Mouse (Mus musculus): ENCODE data around the gene Bfsp2.

Gene Bfsp2

DNA sequence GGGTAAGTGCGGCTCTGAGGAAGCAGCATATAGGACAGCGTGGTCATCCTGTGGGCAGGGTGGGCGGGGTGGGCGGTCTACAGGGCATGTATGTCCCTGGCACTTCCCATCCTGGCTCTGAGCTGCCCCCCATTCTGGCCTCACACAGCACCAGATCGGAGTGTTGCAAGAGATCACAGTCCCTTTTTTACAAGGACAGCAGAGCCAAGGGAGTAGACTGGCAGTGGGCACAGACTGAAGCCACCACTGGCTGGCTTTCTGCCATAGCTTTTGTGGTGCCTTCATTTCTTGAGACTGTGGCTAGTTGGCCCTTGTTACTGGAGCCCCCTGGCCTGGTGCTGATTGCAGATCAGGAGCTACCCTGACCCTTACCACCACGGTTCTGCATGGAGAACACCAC is 6.0 kb upstream of the Bfsp2 start:
- in situ Hi-C loops (cut with MboI; ENCODE audit: low sequenced_read_pairs), result no loop called here

DNA sequence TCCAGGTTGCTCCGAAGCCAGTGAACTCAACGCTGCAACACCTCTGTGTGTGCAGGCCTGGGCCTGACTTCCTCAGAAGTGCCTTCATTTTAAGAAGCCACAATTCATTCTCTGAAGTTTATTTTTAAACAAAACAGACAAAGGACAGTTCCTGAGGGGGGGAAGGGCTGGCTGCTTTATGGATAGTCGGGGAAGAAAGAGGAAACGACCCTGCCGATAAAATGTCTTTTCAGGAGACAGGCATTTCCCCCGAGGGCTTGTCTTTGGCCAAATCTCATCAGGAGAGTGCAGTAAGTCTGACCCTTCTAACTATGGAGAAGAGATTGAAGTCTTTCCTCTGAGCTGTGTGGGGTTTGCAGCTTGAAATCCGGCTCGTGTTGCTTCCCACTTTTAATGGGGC is 5.4 kb upstream of the Bfsp2 start:
- in situ Hi-C loops (cut with MboI; ENCODE audit: low sequenced_read_pairs), result no loop called here

DNA sequence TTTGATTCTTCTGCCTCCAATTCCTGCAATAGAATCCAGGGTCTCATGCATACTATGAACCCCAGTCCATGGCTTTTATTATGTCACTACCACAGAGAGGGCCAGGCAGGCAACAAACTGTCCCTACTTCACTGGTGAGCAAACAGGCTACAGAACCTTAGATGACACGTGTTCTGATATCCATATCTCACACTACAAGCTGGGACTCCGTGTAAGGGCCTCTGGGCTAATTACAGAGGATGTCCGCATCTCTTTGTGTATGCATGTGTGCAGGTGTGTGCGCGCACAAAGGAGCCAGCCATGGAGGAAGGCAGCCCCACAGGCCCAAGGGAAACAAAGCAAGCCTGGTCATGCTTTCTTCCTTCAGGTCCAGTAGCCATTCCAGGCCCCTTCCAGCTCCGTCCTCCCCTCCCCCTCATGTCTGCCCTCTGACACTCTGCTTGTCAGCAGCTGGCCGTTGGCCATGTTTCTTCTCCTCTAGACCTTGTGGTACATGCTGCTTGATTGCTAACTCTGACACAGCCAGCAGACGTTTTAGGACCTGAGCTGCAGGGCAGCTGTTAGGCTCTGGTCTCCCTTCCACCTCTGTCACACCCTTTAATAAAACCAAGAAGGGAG is 492 bp upstream of the Bfsp2 start:
- in situ Hi-C loops (cut with MboI; ENCODE audit: low sequenced_read_pairs), result no loop called here

DNA sequence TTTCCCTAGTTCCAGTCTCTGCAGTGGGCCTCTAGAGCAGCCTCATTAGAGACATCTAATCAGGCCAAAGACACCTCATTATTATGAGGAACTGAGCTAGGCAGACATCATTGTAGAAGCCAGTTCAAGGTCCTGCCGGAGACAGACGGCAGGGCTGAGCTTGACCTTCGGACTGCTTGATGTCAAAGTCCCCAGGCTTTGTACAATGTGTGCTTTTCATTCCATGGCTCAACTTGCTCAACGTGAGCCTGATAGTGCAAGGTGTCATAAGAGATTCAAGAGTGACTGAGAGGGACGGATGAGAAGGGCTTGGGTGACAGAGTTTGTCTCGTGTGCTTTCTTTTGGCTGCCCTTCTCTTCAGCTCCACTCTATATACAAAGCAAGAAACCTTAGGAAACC is 4.8 kb downstream of the Bfsp2 start:
- in situ Hi-C loops (cut with MboI; ENCODE audit: low sequenced_read_pairs), result no loop called here

DNA sequence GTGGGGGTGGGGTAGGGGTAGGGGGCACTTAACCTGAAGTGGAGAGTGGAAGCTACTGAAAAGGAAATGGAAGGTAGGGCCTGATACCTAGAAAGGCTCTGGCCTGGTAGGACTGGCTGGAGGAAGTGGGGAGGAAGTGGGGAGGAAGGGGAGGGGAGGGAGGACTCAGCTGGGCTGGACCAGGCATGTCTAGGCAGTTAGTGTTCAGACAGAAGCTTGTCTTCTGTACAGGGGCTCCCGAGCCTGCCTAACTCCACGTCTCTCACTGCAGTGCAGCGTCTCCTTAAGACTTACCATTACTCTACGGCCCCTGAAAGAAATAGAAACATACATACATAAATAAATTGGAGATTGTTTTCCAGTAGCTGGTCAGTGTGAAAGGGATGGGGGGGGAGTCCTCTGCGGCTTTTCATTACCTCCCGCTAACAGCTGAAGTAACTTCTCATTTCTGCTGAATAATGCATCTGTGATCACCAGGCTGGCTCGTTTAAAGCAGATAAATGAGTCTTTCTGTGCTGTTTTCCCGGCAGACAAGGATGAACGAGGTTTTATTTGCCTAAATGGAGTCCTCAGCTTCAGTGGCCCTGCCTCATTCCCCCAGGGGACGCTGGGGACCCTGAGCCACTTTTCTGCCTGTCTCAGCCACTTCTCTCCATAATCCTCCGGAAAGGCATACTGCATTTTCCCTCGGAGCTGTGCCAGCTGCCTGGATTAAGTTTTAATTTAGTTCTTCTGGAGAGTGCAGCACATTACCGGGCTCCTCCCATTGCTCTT is 6.1 kb downstream of the Bfsp2 start:
- in situ Hi-C loops (cut with MboI; ENCODE audit: low sequenced_read_pairs), result no loop called here

DNA sequence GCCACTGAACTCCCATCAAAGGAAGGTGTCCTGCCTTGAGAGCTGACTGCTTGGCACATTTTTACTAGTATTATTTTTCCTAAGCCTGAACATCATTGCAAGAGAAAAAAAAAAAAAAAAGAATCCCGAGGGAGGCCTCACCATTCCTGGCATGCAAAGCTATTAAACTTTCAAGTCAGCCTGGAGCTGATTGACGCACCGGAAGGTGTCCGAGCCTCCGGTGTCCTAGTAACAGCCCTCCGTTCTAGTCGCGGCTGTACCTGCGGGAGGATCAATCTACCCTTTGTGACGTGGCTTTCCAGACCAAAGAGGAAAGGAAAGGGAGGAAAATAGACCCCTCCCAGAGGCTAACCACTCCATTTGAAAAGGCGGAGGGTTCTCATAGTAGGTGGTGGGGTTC is 8.4 kb downstream of the Bfsp2 start:
- in situ Hi-C loops (cut with MboI; ENCODE audit: low sequenced_read_pairs), result no loop called here

DNA sequence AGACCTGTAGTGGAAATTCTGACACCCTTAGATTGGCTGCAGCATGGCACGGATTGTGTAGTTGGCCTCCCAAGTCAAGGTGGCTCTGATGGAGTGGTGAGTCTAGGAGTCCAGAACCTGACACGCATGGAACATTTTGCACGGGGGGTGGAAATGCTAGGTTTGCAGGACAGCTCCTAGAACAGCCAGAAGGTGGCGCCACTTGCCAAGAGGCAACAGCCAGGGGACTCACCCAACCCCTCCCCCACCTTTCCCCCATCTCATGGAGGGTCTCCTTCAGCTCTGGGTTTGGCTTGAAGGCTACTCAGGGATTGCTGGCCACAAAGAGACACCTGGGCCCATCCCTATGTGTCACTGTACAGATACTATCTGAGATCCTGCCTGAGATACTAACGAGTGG is 10.7 kb downstream of the Bfsp2 start:
- in situ Hi-C loops (cut with MboI; ENCODE audit: low sequenced_read_pairs), result no loop called here

DNA sequence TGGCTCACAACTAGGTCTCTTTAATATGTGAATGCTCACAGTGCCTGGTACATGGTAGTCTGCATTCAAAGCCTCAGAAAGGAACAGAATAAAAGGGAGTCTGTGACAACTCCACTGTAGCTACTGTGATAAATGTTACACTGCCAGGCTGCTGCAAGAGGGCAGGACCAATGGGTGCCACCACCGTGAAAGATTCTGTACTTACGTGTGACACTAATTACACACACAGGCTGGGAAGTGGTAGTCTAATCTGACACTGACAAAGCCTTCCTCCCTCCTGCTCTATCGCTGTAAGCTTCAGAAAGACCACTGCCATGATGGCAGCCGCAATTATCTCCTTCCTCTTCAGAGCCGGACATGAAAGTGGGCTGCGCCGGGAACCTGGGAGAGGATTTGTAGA is 11.3 kb downstream of the Bfsp2 start:
- in situ Hi-C loops (cut with MboI; ENCODE audit: low sequenced_read_pairs), result no loop called here

DNA sequence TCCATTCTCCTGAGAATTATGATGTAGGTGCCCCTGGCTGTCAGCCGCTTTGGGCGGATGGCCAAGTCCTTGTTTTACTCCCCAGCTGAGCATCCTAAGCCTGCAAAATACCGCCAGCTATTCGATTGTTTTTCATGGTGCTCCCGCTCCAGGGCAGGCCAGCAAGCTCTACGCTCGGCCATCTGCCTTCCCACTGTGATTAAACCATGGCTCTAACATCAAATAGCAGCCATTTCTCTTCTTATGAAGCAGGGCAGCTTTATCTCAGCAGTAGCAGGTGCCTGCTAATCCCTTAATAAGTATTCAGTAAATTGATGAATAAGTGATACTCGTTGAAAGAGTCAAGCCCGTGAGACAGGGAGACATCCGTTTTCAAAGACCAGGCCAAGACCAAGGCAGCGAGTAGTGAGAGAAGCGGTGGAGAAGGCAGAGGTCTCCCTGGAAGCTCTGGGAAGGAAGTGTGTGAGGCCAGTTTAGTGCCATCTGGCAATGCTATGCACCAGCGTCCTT is 14.5 kb downstream of the Bfsp2 start:
- in situ Hi-C loops (cut with MboI; ENCODE audit: low sequenced_read_pairs), result no loop called here

DNA sequence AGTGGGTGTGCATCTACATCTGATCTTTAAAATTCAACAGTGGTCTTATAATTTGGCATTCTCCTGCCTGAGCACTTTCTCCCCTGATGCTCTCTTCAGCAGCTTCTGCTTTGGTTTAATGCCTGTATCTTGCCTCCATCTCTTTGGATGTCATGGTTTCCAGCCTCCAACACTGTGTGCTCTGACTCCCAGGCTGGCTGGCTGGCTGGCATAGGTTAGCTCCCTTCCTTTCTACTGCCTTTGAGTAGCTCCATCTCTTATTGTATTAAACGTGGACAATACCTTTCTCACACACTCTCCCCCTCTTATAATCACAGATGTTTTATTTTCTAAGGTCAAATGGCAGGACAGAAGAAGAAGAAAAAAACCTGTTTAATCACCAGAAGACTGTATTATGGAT is 14.9 kb downstream of the Bfsp2 start:
- in situ Hi-C loops (cut with MboI; ENCODE audit: low sequenced_read_pairs), result no loop called here

DNA sequence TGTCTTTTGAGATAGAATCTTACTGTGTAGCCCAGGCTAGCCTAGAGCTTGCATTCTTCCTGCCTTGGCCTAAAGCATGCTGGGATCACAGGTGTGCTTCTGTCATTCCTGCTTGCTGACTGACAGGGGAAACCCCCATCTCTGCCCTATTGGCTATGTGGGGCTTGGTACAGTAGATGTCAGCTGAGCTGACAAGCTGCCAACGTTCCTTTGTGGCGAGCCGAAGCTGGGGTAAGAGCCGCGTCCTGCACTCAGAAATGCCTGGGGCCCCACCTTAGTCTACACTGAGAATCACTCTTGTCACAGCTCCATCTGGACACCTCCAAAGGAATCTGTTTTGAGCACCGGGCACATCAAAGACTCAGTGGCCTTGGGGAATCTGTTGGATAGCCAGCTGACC is 16.4 kb downstream of the Bfsp2 start:
- in situ Hi-C loops (cut with MboI; ENCODE audit: low sequenced_read_pairs), result no loop called here

DNA sequence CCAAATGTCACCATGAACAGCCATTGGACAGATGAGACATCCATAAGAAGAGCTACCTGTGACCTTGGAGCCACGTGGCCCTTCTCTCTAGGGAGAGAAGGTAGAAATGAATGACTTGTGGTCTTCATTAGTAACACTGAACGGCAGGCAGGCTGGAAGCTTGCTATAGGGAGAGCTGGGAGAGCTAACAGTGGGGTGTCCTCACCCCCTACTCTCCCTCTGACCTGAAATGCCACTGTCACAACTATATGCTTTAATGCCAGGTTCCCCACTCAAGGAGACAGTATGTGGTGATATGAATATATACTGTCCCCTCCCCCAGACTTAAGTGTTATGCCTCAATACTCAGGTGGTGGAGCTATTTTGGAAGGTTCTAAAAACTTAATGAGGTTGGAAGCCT is 20.4 kb downstream of the Bfsp2 start:
- in situ Hi-C loops (cut with MboI; ENCODE audit: low sequenced_read_pairs), result no loop called here

DNA sequence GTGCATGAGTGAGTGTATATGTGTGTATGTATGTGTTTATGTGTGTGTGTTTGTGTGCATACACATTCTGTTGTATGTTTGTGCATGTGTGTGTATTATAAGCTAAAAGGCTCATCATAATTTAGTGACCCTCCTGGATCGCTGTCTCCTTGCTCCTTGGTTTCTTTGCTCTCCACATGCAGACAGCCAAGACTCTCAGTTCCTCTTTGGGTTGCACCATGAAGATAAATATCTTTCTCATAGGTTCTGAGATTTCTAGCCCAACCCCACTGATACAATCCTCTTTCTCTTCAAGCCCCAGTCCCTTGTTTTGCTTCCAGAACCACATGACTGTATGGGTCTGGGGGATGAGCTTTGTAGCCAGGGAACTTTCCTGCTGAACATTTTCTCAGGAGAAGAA is 20.9 kb downstream of the Bfsp2 start:
- in situ Hi-C loops (cut with MboI; ENCODE audit: low sequenced_read_pairs), result no loop called here

DNA sequence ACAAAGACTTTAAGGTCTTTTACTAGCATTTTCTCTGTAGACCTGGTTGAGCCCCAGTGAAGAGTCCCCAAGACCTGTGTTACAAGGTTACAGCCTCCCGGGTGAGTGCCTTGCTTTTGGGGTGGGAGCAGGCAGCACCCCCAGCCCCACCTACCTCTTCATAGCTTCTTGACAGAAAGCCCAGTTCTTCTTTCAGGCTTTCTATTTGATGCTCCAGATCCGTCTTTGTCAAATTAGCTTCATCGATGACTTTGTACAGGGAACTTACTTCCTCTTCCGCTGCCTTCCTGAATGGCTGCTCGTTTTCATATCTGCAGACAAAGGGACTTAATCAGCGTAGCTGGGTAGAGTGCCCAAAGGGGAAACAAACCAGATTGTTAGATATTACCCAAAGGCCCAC is 30.6 kb downstream of the Bfsp2 start:
- in situ Hi-C loops (cut with MboI; ENCODE audit: low sequenced_read_pairs), result no loop called here

DNA sequence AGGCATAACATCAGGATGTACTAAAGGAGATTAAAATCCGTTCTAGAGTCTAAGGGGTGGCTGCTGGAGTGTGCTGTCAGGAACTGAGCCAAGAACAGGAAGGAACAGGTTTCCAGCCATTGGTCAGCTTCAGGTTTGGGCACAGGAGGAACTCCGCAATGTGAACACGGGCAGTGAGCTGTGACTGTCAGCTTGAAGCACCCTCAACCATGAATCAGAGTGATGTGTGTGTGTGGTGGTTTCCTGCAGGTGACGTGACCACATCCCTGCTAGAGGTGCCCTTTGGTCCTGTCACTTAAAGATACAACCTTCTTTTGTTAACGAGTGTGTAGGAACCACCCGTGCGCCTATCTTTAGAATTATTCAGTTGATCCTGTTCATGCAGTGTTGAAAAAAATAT is 31.1 kb downstream of the Bfsp2 start:
- in situ Hi-C loops (cut with MboI; ENCODE audit: low sequenced_read_pairs), result no loop called here

DNA sequence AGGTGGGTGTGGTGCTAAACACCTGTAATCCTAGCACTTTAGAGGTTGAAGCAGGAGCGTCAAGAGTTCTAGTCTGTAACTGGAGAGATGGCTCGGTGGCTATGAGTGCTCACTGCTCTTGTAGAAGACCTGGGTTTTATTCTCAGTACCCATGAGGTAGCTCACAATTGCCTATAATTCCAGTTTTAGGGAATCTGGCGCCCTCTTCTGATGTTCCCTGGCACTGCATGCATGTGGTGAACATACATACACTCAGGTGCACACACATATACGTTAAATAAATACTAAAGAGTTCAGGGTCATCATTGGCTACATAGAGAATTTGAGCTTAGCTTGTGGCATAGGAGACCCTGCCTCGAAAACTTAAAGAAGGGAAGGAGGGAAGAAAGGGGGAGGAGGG is 35.6 kb downstream of the Bfsp2 start:
- in situ Hi-C loops (cut with MboI; ENCODE audit: low sequenced_read_pairs), result no loop called here

DNA sequence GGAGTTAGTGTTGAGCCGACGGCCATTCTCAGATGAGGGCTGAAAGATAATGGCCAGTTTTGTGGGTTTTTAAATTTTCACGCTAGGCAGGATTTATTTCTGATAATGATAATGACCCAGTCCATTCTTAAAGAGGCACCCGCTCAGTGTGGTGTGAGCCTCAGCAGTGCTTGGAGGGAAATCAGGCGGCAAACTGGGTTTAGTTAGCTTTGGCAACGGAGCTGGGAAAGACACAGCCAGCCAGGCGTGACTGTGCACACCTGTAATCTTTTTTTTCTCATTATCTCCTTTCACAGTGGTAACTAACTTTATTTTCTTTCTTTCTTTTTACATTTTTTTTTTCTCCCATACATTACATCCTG is 36.4 kb downstream of the Bfsp2 start:
- in situ Hi-C loops (cut with MboI; ENCODE audit: low sequenced_read_pairs), result no loop called here

DNA sequence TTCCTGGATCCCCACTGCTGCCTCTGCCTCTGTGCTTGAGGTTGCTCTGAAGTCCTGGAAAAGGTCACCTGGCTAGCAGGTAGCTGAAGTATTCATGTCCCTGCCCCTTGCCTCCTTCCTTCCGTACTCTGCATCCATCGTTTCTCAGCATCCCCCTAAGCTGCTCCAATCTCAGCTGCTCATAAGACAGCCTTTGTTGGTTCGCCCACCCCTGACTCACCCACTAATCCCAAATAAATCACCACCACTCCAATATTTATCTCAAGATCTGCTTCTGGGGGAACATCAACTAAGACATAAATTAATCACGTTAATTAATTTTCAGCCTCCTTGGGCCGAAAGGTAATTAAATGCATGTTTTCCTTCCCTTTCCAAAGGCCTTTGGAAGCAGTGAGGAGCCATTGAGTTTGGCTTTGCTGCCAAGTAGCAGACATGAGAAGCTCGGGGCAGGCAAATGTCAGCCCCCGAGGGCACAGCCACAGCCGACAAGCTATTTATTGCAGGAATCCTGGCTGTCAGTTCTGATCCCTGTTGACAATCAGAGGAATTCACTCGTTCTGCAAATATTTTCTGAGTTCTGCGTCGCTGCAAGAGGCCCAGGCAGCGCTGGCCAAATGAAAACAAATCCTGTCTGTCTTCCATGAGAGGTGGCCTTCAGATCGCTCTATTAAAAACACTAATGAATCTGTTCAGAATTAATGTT is 36.9 kb downstream of the Bfsp2 start:
- in situ Hi-C loops (cut with MboI; ENCODE audit: low sequenced_read_pairs), result no loop called here

DNA sequence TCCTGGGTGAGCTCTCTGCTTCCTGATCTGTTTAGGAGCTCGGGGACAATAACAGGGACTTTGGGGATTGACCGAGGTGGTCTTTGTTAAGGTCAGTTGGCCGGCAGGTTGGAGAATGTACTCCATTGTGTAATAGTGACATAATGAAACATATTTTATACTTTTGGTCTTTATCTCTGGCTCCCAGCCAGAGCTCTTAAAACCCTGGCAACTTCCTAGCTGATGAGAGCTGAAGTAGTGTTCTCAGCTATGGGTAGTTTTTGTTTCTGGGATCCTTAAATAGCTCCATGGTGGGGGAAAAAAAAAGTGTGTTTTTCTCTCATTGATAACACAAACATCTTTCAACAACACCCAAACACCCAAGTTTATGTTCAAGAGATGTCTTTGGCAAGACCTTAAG is 39.6 kb downstream of the Bfsp2 start:
- in situ Hi-C loops (cut with MboI; ENCODE audit: low sequenced_read_pairs), result no loop called here

DNA sequence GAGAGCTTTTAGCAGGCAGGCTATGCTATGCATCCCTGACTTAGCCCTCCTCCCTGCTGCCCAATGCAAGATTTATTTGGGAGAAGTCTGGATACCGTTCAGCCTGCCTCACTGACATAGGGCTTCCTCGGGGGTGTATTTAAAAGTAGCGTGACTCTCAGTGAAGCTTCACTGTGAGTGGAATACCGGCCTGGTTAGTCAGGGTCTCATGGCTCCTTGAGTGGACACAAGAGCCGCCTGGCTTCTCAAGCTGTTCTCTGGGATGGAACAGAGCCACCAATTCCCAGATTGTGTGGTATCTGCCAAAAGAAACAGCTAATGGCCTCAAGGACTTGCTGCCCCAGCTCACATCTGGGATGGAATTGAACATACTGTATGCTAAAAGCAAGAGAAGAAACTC is 43.1 kb downstream of the Bfsp2 start:
- in situ Hi-C loops (cut with MboI; ENCODE audit: low sequenced_read_pairs), result no loop called here

DNA sequence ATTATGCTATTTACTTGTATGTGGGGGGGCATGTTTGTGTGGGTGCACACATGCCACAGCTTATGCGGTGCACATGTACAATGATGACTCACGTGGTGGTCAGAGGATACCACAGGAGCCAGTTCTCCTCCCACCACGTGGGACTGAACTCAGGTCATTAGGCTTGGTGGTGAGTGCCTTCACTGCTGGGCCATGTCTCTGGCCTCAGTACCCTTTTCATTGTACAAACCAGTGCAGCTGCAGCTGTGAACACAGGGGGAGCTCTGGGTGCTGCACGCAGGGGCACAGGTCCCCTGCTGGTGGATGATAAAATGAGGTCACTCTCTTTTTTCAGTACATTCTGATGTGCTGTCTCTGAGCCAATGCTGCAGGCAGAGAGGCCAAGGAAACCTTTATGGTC is 46.1 kb downstream of the Bfsp2 start:
- in situ Hi-C loops (cut with MboI; ENCODE audit: low sequenced_read_pairs), result no loop called here

DNA sequence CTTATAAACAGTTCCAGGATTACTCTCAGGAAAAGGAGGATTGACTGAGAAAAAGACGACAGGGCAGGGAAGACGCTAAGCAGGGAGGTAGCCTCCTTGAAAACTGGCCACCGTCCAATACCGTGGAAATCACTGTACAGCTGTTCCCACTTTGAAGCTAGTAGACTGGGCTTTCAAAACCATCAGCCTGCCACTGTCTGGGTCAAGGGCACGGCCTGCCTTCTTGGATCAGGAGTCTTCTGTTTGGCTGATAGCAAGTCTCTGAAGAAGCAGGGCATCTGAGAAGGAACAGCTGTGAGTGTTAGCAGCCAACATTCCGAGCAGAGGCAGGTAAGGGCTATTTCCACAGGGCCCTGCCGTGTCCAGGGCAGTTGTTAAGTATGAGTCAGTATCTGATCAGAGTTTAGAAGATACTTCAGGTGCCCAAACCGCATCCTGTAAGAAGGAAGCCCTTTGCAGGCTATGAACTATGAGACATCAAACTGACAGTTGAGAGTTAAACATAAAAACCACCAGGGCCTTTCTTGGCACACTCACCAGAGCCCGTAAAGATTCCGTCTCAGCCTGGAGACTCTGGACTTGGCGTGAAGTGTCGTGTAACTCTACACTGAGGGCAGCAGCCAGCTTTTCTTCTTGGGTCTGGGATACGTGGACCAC is 48.0 kb downstream of the Bfsp2 start:
- in situ Hi-C loops (cut with MboI; ENCODE audit: low sequenced_read_pairs), result no loop called here

Data from CH12F3 (cell line).